Mouse (Mus musculus) right cerebral cortex, postnatal 36 days (tissue): ENCODE results near the gene Ly75.

Experiments used
- DNase-seq, 2 experiments: peaks; one replicate each; pipeline ENCODE4 v3.0.0; 2022; ENCODE audit warnings: low spot score in 2 of 2, mixed read lengths in 1 of 2

The Ly75 gene

GRCm38 (mm10) chr2:60326948-60327347, 56.2 kb downstream of the Ly75 start:
- no peak for DNase-seq

DNA sequence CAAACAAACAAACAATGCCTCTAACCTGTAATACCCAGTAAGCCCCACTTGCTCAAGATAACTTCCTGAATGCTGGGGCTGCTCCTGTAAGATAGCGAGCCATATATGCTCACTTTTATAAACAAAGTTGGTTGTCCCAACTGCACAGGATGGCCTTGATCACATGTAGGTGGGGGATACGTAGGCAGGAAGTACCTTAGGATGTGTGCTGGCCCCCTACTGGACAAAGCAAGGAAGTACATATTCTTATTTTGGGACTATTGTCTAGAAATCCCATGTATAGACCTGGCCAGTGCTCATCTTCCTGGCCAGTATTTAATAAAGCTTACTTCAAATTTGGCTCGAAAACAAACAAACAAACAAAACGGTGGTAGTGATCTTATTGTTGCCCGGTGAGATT, 59.7 kb downstream of the Ly75 start:
- DNase-seq = no peak

- no peak for DNase-seq
These were observed 60.9 kb downstream of the Ly75 start for GRCm38 (mm10) chr2:60322031-60322726.

DNA sequence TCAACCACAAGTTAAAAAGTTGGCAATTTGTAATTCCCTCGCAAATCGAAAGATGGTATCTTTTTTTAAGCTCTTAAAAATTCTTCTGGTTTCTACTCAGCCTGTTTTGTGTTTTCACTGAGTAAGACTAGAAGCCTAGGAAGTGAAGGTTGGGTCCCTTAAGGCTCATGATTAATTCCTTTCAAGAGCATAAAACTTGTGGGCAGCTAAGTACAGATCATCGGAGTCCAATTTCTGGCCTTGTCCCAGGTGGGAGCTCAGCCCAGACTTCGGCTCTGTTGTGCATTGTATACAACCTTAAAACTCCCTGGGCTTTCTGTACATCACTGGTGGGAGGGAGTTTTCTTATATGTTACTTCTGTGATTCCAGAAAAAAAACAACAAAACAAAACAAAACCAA, 79.3 kb downstream of the Ly75 start:
- DNase-seq = no peak

DNA sequence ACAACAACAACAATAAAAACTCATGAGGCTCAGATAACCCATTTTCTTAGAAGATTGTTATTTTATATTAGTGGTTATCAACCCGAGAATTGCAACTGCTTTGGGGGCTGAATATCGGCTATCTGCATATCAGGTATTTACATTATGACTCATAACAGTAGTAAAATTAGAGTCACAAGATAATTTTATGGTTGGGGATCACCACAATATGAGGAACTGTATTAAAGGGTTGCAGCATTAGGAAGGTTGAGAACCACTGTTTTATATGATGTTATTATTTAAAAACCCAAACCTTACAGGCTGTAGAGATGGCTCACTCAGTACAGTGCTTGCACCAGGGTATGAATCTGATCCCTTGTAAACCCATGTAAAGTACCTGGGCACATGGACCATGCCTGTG, 83.8 kb downstream of the Ly75 start:
- DNase-seq = no peak

DNA sequence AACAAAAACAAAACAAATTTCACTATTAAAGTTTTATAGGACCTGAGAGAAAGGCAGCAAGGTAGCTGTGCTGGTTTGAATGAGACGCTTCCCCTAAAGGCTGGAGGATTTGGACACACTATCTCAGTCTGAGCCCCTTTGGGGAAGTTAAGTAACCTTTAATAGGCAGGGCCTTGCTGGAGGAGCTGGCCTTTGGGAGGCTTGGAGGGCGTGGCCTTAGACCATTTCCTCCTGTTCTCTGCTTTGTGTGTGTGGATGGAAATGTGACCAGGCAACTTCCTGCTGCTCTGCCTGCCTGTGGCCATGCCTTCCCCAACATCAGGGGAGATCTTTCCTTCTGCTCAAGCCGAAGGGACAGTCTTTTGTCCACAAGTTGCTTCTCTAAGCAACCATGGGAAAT, 84.8 kb downstream of the Ly75 start:
- no peak for DNase-seq

- no peak for DNase-seq
These were observed 91.7 kb downstream of the Ly75 start for GRCm38 (mm10) chr2:60291381-60291780.

- DNase-seq = no peak
These were observed 93.7 kb downstream of the Ly75 start for GRCm38 (mm10) chr2:60289451-60289850.

DNA sequence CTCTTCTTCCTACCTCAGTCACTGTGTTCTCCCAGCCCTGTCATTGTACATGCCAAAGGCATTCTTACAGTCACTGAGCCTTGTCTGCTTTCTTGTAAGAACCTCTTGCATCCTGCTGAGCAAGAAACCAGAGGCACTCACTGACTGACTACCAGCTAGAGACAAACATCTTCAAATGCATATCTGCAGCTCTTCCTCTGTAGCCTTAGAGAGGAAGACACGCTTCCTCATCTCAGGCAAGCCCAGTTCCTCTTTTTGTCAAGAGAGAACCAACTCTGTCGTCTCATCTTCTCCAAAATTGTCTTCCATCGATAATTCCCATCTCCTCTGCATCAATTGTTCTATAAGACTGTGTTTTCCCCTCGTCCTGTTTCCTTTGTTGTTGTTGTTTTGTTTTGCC, 94.5 kb downstream of the Ly75 start:
- no peak for DNase-seq

DNA sequence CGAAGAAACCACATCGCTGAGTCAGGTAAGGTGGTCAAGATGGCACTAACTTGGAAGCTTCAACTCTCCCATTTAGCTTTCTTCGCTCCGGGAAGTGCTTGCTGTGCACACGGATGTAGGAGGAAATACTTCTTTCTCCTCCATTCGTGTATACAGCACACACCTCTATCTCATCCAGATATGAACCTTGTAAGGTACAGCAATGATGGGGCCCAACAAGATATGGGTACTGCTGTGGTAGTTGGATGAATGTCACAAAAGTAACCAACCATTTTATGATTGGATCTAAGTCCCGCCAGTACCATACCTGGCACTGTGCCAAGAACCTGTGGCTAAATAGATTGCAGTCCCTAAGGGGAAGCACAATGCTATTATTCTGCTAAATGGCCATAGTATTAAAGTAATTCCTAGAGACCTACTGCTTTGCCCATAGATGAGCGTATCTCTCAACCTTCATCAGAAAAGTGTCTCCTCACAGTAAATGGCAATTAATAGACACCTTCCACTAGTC, 97.9 kb downstream of the Ly75 start:
- no peak for DNase-seq

GRCm38 (mm10) chr2:60284467-60284821, 98.7 kb downstream of the Ly75 start, which contains the start of gene Cd302:
TSS of gene Cd302 (minus strand) at chr2:60284488.
- DNase-seq = no peak

DNA sequence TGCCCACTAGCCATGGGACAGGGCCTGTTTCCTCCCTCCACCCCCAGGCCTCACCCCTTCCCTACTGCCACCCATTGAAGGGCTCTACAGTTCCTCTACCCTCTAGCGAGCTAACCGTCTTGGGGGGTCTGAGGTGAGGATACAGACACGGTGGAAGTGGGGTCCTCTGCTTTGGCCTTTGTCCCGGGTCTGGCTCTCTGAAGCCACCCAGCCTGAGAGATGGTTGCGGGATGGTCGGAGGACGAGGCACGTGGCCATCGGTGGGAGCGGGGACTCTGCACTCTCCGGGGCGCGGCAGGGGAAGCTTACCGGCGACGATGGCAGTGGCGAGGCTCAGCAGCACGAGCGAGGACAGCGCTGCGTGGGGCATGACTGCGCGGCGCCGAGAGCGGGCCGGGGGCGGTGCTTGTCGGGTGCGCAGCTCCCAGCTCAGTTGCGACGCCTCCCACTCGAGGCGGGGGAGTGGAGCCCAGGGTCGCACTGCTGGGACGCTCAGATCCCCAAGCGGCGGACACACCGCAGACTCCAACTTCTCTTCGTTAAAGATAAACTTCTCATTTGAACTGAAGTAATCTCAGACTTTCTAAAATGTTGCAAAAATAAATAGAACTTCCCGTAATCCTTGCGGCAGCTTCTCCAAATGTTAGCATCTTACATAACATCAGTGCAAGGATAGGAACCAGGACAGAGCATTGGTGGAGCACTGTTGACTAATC, 99.2 kb downstream of the Ly75 start:
- DNase-seq = peak; percentile 70 to 79

DNA sequence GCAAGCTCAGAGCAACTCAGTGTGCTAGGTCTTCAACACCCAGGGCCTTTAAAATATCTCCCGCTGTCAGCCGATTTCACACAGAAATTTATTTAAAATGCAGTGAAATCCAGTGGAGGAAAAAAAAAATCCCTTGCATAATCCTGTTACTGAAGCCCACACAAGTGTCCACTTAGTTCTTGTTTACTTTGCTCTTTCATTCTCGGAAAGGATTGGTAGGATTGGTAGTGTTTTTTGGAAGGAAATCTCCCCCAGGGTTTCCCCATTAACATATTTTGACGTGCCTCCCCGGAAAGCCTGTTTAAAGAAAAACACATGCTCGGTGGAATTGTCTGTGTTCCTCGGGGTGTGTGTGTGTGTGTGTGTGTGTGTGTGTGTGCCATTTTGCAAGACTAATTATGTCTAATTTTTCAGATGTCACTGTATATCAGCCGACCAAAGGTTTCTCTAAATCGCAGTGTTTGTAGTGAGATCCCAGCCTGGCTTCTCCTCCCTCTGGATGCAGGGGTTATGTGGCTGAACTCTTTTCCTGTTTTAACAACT, 99.8 kb downstream of the Ly75 start:
- peak in 1 of 2 experiments; percentile 5 for DNase-seq

GRCm38 (mm10) chr2:60282625-60283024, 100.5 kb downstream of the Ly75 start:
- DNase-seq = no peak

GRCm38 (mm10) chr2:60278627-60279026, 104.5 kb downstream of the Ly75 start:
- no peak for DNase-seq

- no peak for DNase-seq
These were observed 113.1 kb downstream of the Ly75 start for GRCm38 (mm10) chr2:60269856-60270479.

- DNase-seq = no peak
These were observed 115.5 kb downstream of the Ly75 start for GRCm38 (mm10) chr2:60267567-60267966.

DNA sequence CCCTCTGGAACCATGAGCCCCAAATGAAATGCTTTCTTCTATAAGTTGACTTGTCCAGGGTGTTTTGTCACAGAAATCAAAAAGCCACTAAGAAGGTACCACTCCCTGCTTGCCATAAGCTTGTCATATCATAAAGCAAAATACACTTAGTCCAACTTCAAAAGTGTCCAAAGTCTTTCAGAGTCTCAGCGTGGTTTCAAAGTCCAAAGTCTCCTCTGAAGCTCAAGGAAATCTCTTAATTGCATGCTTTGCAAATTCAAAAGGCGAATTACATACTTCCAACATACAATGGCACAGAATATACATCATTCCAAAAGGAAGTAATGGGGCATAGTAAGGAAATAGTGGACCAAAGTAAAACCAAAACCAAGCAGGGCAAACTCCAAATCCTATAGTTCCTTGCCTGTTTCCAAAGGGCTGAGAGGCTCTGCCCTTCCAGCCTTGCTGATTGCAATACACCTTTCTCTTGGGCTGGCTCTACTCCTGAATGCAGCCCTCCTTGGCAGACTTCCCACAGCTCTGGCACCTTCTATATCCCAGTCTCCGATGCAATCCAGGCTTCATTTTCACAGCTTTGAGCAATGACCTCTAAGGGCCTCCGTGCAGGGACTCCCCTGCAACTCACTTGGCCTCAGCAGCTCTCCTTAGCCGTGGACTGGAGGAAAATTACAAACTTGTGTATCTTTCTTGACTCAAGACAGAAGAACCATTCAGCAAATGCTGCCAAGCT, 122.3 kb downstream of the Ly75 start:
- no peak for DNase-seq

DNA sequence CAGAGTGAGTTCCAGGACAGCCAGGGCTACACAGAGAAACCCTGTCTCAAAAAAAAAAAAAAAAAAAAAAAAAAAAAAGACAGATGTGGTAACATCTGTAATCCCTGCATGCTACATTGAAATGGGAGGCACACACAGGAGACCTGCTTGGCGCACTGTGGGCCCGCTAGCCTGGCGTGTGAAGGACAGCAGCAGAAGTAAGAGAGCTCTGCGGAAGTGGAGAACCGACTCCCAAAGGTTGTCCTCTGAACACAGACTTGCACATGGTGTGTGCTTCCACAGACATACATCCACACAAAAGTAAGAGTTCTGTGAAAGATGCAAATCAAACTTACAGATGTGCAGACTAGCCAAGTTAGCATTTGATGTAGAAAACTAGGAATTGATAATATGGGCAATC, 123.9 kb downstream of the Ly75 start:
- no peak for DNase-seq

- no peak for DNase-seq
These were observed 126.4 kb downstream of the Ly75 start for GRCm38 (mm10) chr2:60256751-60257150.

DNA sequence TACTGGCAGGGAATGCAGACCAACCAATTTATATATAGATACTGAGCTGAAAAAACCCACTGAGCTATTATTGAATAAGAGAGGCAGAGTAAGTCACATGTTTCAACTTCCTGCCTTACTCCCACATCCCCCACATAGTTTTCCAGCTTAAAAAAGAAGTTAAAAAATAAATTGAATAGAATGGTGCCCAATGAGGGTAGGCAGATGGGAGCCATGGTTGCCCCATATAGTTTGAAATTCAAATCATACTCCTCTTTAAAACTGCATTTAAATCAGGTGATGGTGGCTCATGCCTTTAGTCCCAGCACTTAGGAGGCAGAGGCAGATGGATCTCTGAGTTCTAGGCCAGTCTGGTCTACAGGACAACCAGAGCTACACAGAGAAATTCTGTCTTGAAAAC, 129.6 kb downstream of the Ly75 start:
- peak in 1 of 2 experiments; percentile 47 for DNase-seq

- DNase-seq = no peak
These were observed 130.3 kb downstream of the Ly75 start for GRCm38 (mm10) chr2:60252782-60253181.
